Mouse (Mus musculus) liver, postnatal 0 days (tissue): Measurements from ENCODE around the gene Tnik. TPM values are rescaled to one million over a fixed set of nuclear protein-coding genes. Genes with fewer than 3 reads are reported as not detected.

ENCODE experiments used
- ATAC-seq: fragments of 200-750 bp; cut with Nextera tagmentation; 2 replicates; pipeline ENCODE4 v1.8.0; 2017; ENCODE audit warnings: mild to moderate bottlenecking, moderate library complexity
- DNase-seq: peaks from one replicate; pipeline ENCODE4 v3.0.0-alpha.2; 2016
- H3K27ac ChIP-seq: fragments of 300-500 bp; sonication (generic); 2 replicates; pipeline ENCODE4 v1.5.1; 2014; ENCODE audit warnings: antibody characterized with exemption, moderate library complexity, mild to moderate bottlenecking, low read depth
- H3K27me3 ChIP-seq: fragments of 300-500 bp; sonication (generic); 2 replicates; pipeline ENCODE4 v1.6.1; 2014; ENCODE audit warnings: low read length, control low read depth, mixed read lengths; ENCODE audit not compliant: insufficient read depth
- H3K36me3 ChIP-seq: fragments of 300-500 bp; sonication (generic); replicated peaks from 2 replicates; pipeline ENCODE4 v1.6.1; 2014; ENCODE audit warnings: mild to moderate bottlenecking, control low read depth, low read length, moderate library complexity, mixed read lengths; ENCODE audit not compliant: insufficient read depth
- H3K4me1 ChIP-seq: fragments of 300-500 bp; sonication (generic); 2 replicates; pipeline ENCODE4 v1.6.1; 2014; ENCODE audit warnings: antibody characterized with exemption, mild to moderate bottlenecking, control low read depth; ENCODE audit not compliant: insufficient read depth
- H3K4me2 ChIP-seq: fragments of 300-500 bp; sonication (generic); 2 replicates; pipeline ENCODE4 v1.6.1; 2014; ENCODE audit warnings: low read depth, mild to moderate bottlenecking, low read length, moderate library complexity, mixed read lengths
- H3K4me3 ChIP-seq: fragments of 300-500 bp; sonication (generic); 2 replicates; pipeline ENCODE4 v1.5.1; 2014; ENCODE audit warnings: low read depth, low read length
- H3K9ac ChIP-seq: fragments of 300-500 bp; sonication (generic); replicated peaks from 2 replicates; pipeline ENCODE4 v1.6.1; 2014; ENCODE audit warnings: mild to moderate bottlenecking, moderate library complexity
- H3K9me3 ChIP-seq: fragments of 300-500 bp; sonication (generic); 2 replicates; pipeline ENCODE4 v1.6.1; 2016; ENCODE audit warnings: mild to moderate bottlenecking, control low read depth, low read length, mixed read lengths
- CTCF ChIP-seq: sonication (generic); IDR thresholded peaks from 2 replicates; pipeline ENCODE4 v1.5.1; 2016; ENCODE audit warnings: antibody characterized with exemption, low read depth
- EP300 ChIP-seq: IDR thresholded peaks from 2 replicates; pipeline ENCODE4 v1.6.1; 2016; ENCODE audit warnings: antibody characterized with exemption, low read depth, mild to moderate bottlenecking
- WGBS: fragments of 180-500 bp; shearing (Covaris S2); extraction: QIAGEN DNeasy Blood & Tissue Kit; methylation state at CpG from one replicate; pipeline ENCODE4 v1.1.7; 2014; ENCODE audit not compliant: insufficient replicate concordance; 5-methylcytosine and 5-hydroxymethylcytosine counted together
- polyA plus RNA-seq: library from polyadenylated mRNA; unstranded; fragments of >200 nt; fragmentation: Nextera tagmentation; extraction: Ambion mirVana; gene quantifications from 2 replicates; pipeline ENCODE4 v1.2.1, GENCODE M21; 2015

Tnik gene
- polyA plus RNA-seq, 1 experiment from 2014 or later = 1.0 TPM

GRCm38 (mm10) chr3:28709740-28710139 is 446.7 kb downstream of the Tnik start:
- ATAC-seq (no peak), DNase-seq (no peak)
- Histone ChIP-seq H3K27me3 (no peaks in the 10 kb centered on the region), H3K4me1 (peaks cover 7% of the 10 kb centered on the region), H3K36me3 (peaks cover 13% of the 10 kb centered on the region), H3K9ac (no peak overlapping the region), H3K27ac (no peak overlapping the region), H3K9me3 (no peaks in the 10 kb centered on the region), H3K4me2 (no peak overlapping the region), H3K4me3 (no peak overlapping the region)
- TF ChIP-seq EP300 (no peak), CTCF (peak; percentile 80)
- 59% methylated on average over 1 of the region's 1 CpGs for WGBS

- Histone ChIP-seq H3K9me3 (no peaks in the 10 kb centered on the region), H3K4me2 (no peak overlapping the region), H3K4me1 (no peaks in the 10 kb centered on the region; the same call in none of the 2 replicates), H3K27ac (peak overlapping the region; percentile 75), H3K4me3 (no peak overlapping the region), H3K36me3 (peaks cover 14% of the 10 kb centered on the region), H3K27me3 (no peaks in the 10 kb centered on the region), H3K9ac (no peak overlapping the region)
- WGBS = 45% methylated on average over 7 of the region's 7 CpGs
- DNase-seq = no peak
- peak; percentile 80 for ATAC-seq
- TF ChIP-seq CTCF (no peak), EP300 (no peak)
Measured at GRCm38 (mm10) chr3:28713913-28714698, 451.1 kb downstream of the Tnik start.

- Histone ChIP-seq H3K27ac (no peak overlapping the region), H3K4me1 (peaks cover 4% of the 10 kb centered on the region), H3K36me3 (peaks cover 11% of the 10 kb centered on the region), H3K9me3 (no peaks in the 10 kb centered on the region), H3K4me3 (no peak overlapping the region), H3K9ac (no peak overlapping the region), H3K27me3 (no peaks in the 10 kb centered on the region), H3K4me2 (no peak overlapping the region)
- DNase-seq = no peak
- no peak for ATAC-seq
- WGBS = 76% methylated on average over 2 of the region's 2 CpGs
- TF ChIP-seq EP300 (no peak), CTCF (no peak)
Measured at GRCm38 (mm10) chr3:28718521-28718920, 455.5 kb downstream of the Tnik start.

DNA sequence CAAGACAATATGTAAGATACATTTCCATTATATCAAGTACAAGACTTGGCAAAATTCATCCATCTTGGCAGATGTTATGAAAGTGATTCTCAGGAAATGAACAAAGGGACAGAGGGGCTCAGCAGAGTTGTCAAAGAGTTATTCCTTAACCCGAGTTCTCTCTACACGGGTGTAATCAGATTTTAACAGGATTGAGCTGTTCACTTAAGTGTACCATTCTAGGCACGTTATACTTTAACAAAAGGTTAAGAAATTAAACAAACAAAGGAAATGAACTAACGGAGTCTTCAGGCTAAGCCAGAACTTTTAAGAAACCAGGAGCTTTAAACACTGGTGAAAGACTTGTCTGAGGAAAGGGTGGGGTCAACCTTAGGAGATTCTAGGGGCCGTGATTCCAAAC is 458.2 kb downstream of the Tnik start:
- no peak for ATAC-seq
- Histone ChIP-seq H3K9ac (no peak overlapping the region), H3K9me3 (no peaks in the 10 kb centered on the region), H3K4me1 (peaks cover 4% of the 10 kb centered on the region; the same call in 1 of the 2 replicates), H3K36me3 (peaks cover 11% of the 10 kb centered on the region), H3K27ac (peak overlapping the region; percentile 88), H3K27me3 (no peaks in the 10 kb centered on the region), H3K4me3 (no peak overlapping the region), H3K4me2 (no peak overlapping the region)
- WGBS = 52% methylated on average over 5 of the region's 5 CpGs
- TF ChIP-seq CTCF (no peak), EP300 (no peak)
- DNase-seq = no peak

DNA sequence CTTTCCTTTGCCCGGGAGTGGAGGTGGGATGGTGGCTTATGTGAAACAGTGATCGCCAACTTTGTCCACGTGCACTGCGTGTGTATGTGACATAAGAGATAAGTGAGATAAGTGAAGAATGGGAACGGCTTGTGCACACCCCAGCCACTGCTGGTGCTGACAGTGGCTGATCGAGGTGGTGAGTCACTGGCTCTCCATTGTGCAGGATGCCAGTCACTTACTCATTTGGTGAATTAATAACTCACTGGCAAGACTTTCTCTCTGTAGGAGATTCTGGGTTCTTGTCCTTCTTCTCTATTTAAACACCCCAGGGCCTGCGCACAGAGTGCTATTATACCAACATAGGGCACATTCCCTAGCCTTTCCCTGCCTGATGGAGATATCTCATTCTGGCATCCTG is 458.8 kb downstream of the Tnik start:
- Histone ChIP-seq H3K9me3 (no peaks in the 10 kb centered on the region), H3K27me3 (no peaks in the 10 kb centered on the region), H3K27ac (peak overlapping the region; percentile 88), H3K9ac (no peak overlapping the region), H3K4me1 (peaks cover 4% of the 10 kb centered on the region; the same call in 1 of the 2 replicates), H3K36me3 (peaks cover 11% of the 10 kb centered on the region), H3K4me3 (no peak overlapping the region), H3K4me2 (no peak overlapping the region)
- WGBS = 39% methylated on average over 7 of the region's 7 CpGs
- TF ChIP-seq EP300 (peak; percentile 12; the same call in 1 of the 2 replicates), CTCF (no peak)
- peak; percentile 81 for ATAC-seq
- DNase-seq = peak; percentile 55

DNA sequence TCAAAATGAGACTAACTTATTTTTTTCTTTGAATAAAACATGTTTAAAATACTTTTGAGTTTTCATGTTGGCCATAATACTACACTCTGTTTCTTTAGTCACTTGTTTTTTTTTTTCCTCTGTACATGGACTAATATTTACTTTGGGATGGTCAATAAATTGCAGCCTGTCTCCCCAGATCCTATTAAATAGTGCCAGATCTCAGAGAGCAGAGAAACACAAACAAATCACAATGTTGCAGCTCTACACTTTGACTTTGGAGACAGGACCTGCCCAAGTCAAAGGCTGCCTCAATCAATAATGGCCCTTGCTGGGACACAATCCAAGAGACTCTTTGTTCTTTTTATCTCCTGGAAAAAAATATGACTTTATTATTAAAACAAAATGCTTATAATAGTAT is 459.5 kb downstream of the Tnik start:
- no peak overlapping the region for H3K4me3 ChIP-seq
- ATAC-seq (peak; percentile 43), DNase-seq (no peak)
- H3K27ac ChIP-seq = 0 out of 2 replicates have a peak overlapping the region, but pooled peaks have one; percentile 88
- no peaks in the 10 kb centered on the region for H3K27me3 ChIP-seq
- no peaks in the 10 kb centered on the region for H3K9me3 ChIP-seq
- H3K4me1 ChIP-seq = peaks cover 4% of the 10 kb centered on the region; the same call in 1 of the 2 replicates
- no peak overlapping the region for H3K4me2 ChIP-seq
- H3K9ac ChIP-seq = no peak overlapping the region
- H3K36me3 ChIP-seq = peaks cover 7% of the 10 kb centered on the region
- TF ChIP-seq CTCF (no peak), EP300 (peak; percentile 43; the same call in 1 of the 2 replicates)
